Mouse (Mus musculus) heart, postnatal 14 days (tissue): ENCODE data around the gene Btrc. TPM values are rescaled to one million over a fixed set of nuclear protein-coding genes. Genes with fewer than 3 reads are reported as not detected.
"Not testable (repeated sequence)": the region's sequence is repeated elsewhere in the genome, so short reads cannot be mapped to it uniquely, and the experiment has no call there.

Experiments used
- DNase-seq, 2 experiments: peaks; one replicate each; pipeline ENCODE4 v3.0.0; 2021 to 2022
- intact Hi-C: fragments of 180-260 bp; cut with DNase I; formaldehyde crosslinking; loops from one replicate; pipeline ENCODE4 v1.15.1; 2025
- long read RNA-seq, 2 experiments: library from polyadenylated mRNA; stranded (forward); transcript quantifications; one replicate each; pipeline ENCODE4 v2.0.0; 2021
- total RNA-seq, 2 experiments: library from RNA; stranded (reverse); gene quantifications; 2 replicates each; pipeline ENCODE4 v1.2.3; 2021

Gene Btrc
- total RNA-seq = 10 to 100 TPM; 20.1 to 20.8 TPM
- long read RNA-seq, experiment 1, transcript Btrc-202 (14 exons, 2,064 nt) = minor isoform, 5 of 53 reads
- long read RNA-seq, experiment 1, transcript Btrc-201 (15 exons, 2,978 nt) = major isoform, 15 of 53 reads
- long read RNA-seq, experiment 1, partial matches to known transcripts = 3 of 53 reads
- long read RNA-seq, experiment 1, other reads (novel, unspliced or antisense) = 30 of 53 reads
- long read RNA-seq, experiment 2, transcript Btrc-201 (15 exons, 2,978 nt) = major isoform, 7 of 36 reads
- long read RNA-seq, experiment 2, partial matches to known transcripts = 1 of 36 reads
- long read RNA-seq, experiment 2, other reads (novel, unspliced or antisense) = 27 of 36 reads

DNA sequence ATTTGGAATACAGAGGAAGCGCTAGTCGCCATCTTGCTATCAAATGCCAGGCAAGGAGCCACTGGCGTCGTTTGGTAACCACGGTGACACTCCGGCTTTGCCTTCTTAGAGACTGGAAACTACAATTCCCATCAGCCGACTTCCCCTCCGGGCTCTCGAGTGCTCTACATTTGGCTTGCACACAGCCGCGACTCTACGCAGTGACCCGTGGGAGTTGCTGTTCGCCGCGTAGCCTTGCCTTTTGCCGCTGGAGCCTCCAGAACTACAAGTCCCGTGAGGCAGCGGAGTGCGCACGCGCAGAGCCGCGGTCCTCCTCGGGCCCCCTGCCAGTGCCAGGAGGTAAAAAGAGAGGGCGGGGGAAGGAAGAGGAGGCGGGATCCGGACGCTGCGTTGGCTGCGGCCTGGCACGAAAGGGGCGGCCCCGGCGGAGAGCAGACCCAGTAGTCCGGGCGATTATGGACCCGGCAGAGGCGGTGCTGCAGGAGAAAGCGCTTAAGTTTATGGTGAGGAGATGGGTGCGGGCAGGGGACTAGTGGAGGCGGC is at the start of gene Btrc:
Btrc (plus strand) TSS at position 351 of the 543 bp plus-strand sequence.
- peak; percentile 100 for DNase-seq
- intact Hi-C loops = loop anchor here (5.0 kb wide), 1 partner anchor 141 kb away; no protein-coding TSS in a partner anchor

DNA sequence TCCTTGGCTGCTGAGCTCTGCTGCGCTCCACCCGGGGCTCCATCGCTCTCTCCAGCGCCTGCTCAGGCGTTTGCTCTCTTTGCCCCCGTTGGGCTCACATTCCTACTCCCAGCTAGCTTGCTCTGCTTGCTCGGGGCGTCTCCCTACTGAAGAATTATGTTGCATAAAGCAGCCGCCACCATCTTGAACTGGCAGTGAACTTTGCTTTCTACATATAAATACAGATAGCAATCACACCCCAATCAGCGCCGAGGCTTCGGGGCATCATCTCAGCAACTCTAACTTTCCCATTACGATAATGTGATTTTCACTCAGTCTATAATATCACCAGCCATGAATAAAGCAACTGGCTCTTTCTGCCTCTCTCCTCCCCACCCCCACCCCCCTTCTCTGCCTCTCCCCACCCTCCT is 46.1 kb upstream of the Btrc start:
- intact Hi-C loops = no loop called here
- DNase-seq = no peak

DNA sequence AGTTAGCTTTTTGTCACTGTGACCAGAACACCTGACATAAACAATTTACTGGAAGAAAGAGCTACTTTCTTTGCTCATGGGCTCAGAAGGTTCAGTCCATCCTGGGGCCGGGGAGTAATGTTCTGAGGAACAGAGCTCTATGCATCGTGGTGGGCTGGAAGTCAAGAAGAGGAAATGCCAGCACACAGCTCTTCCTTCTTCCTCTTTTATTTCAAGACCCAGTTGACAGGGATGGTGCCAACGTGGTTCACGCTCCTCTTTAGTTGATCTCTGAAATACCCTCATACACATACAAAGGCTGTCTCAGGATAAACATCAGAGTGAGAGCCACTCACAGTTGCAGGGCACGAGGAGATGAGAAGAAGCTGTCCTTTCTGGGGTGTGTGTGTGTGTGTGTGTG is 42.5 kb upstream of the Btrc start:
- DNase-seq = no peak
- intact Hi-C loops = no loop called here

DNA sequence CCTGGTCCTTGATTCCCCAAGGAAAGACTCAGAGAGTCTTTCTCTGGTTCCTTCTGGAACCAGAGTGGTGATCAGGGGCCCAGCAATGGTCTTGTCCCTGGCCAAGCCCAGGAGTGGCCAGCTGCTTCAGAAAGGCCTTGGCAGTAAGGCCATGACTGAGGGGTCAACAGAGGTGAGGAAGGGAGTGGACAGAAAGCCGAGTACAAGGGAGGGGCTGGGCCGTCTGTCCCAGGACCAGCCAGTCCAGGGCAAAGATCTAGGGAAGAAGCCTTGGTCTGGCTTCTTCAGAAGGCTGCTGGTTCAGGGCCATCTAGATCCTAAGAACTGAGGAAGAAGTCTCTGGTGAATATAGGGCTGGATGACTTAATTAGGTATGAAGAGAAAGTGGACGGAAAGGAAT is 34.5 kb upstream of the Btrc start:
- intact Hi-C loops = no loop called here
- DNase-seq = peak; percentile 26 to 42

DNA sequence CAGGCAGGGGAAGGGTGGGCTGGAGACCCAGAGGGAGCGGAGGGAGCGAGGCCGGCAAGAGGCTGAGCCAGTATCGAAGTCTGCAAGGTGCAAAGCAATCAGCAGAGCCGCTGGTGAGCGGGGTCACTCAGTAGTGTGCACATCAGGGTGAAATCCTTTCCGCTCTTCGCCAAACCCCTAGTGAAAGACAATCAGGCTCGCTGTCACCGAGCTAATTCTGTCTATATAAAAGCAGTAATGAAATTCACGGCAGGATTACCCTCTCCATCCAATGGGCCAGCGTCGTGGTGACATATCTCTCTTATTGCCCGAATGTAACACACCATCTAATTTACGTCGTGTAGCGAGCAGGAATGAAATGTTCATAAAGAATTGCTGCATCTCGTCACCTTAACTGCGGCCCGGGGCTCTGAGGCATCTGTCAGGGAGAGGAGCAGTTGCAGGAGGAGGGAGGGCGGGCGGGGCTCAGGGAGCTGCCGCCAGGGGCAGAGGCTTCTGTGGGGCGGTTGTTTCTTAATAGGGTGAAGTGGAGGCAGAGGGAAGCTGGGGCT is 33.7 kb upstream of the Btrc start:
- DNase-seq = no peak
- intact Hi-C loops = no loop called here

DNA sequence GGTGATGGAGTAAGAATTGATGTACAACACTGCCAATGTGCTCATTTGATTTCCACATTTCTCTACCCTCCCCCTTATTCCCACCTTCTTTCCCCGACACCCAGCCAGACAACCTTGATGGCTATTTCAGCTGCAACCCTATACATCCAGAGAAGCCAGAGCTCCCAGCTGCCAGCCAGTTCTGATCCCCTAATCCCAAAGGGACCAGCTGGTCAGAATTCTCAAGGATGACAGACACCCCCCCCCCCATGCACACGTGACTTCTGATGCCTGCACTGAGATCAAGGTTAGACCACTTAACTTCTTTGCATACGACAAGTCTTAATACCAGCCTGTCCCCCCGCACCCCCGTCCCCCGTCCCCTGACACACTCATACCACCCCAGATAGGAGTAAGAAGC is 26.8 kb upstream of the Btrc start:
- intact Hi-C loops = no loop called here
- DNase-seq = no peak

DNA sequence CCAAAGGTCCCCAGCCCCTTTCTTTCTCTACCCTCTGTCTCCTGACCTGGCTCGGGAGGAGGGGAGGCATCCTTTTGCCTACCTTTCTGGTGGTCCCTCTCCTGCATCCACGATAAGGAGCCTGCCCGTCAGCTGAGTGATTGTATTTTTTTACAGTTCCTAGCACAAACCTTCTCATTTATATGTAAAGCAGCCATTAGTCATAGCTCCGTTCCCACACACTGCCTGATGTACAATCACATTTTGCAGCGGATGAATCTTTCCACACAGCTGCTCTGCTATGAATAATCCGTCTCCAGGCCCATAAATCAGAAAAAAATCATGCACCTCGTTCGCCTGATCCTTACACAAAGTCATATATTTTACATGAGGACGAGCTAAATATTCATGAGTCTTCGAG is 25.4 kb upstream of the Btrc start:
- no peak for DNase-seq
- intact Hi-C loops = no loop called here

DNA sequence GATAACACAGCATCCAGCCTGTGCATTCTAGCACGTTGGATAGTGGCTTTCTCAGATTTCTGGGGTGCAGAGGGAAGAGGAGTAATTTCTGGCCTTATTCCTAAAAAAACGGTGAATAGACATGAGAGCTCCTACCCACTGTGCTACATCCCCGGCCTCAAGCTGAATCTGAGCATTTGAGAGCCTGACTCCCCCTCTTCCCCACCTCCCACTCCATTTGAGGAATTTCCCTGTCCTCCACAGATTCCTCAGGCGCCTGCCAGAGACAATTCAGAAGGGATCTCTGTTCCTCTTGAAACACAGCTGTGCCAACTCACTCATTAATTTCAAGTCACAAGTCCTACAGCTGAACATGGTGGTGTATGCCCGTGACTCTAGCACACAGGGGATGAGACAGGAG is 19.6 kb upstream of the Btrc start:
- no peak for DNase-seq
- intact Hi-C loops = no loop called here

DNA sequence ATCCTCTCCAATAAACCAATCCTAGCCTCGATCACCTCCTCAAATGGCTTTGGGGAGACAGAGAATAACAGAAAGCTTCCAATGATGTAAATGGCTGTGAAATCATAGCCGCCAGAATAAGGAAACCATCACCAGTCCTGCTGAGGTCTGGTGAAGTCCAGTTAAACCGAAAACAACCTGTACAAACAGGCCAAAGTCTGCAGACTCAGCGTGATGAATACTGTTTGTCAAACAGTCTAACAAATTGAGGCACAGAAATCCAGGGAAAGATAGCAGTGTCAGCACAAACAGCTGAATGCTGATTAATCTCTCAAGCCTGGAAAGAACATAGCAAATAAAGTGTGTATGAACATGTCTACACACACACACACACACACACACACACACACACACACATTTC is 15.3 kb upstream of the Btrc start:
- intact Hi-C loops = no loop called here

DNA sequence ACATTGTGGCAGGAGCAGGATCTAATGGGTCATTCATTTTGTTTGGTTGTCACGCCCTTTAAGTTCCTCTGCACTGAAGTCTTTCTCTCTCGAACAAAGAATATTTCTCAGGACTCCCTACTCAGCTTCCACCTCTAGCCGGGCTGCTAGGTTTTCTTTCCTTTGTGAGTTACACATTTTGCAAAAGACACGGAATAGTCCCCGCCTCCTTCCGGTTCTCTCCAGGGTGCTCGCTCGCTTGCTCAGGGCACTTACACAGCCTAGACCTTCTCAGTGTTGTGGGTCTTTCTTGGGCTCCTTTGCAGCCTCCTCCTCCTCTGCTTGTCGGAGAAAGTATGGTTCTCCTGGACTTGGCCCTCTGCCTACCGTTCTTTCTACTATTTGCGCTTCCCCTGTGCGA is 13.1 kb upstream of the Btrc start:
- DNase-seq = no peak
- intact Hi-C loops = no loop called here

More for the DNA sequence above, 15.3 kb upstream of the Btrc start:
- no peak for DNase-seq

DNA sequence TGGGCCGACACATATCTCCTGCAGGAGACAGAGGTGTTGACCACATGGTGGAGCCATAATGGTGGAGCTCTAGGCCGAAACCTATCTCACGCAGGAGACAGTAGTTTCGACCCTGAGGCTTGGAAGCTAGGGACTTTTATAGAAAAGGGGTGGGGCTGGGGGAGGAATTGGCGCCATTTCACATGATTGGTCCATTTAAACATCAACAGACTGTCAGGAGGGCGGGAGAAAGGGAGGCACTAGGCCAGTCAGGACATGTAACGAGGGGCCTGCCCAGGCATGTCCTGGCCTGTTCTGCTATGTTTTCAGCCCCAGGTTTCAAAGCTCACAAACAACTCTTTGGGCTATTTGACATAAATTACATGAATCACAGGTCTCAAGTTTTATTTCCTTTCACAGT is 10.8 kb upstream of the Btrc start:
- intact Hi-C loops = not testable (repeated sequence)

DNA sequence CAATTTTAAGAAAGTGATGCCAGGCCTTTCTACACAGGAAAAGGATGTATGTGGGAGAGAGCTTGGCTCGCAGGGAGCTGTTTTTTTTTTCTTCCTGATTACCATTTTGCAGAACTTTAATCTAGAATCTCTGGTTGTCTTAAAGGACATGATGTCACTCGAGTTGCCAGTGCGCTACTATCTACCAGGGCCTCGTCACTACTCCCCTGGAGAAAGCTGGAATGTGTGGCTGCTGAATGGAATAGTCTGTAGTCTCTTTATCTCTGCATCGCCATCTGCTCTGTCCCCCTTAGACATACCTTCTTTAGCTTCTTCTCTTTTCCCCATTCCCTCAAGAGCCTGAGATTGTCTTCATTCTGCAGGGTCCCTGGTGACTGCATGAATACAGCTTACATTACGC is 7.9 kb upstream of the Btrc start:
- no peak for DNase-seq
- intact Hi-C loops = no loop called here

More for the DNA sequence above, 10.8 kb upstream of the Btrc start:
- DNase-seq = not testable (repeated sequence)

DNA sequence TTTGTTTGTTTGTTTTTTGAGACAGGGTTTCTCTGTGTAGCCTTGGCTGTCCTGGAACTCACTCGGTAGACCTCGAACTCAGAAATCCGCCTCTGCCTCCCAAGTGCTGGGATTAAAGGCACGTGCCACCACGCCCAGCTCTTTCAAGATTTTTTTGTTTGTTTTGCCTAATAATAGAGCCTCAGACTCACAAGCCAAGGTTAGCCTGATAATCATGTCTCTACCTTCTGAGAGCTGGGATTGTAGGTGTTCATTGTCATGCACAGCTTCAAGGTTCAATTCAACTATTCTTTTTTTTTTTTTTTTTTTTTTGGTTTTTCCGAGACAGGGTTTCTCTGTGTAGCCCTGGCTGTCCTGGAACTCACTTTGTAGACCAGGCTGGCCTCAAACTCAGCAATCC is 6.7 kb upstream of the Btrc start:
- DNase-seq, intact Hi-C loops: not testable (repeated sequence)

DNA sequence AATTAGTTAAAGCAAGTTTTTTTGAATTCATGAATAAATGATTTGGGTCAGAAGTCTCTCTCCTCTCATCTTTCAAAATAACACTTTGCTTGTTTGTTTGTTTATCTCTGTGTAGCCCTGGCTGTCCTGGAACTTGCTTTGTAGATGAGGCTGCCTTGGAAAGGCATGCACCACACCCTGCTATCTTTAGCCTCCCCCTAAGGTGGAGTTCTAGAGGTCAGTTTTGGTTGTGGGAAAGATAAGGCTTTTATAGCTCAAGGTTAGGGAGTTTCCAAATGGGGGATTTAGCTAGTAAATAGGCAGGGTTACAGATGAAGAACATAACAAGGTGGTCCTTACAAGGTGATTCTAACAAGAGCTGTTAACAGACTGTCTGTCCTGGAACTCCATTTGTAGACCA is 3.0 kb upstream of the Btrc start:
- intact Hi-C loops = loop anchor here (2.0 to 5.0 kb wide), 2 partner anchors 72 to 138 kb away; no protein-coding TSS in a partner anchor

DNA sequence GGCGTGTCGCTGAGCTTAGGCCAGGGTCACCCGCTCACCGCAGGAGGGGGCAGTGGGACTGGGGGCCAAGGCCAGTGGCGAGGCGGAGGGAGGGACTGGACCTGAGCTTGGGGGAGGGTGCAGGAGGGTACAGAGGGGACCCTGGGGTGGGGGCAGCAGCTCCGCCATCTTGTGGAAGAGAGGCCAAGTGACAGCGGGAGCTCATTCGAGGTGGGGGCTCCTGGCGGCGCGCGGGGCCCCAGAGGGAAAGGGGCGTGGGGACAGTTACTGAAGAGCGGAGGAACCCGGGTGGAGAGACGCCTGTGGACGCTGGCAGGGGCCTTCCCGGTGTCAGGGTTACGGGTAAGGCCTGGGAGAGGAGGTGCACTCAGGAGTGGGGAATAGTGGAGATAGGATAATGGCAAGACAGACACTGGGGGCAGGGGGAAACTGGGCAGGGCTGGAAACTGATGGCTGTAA is 428 bp downstream of the Btrc start:
- DNase-seq = no peak
- intact Hi-C loops = loop anchor here (5.0 kb wide), 1 partner anchor 142 kb away; no protein-coding TSS in a partner anchor

More for the DNA sequence above, 3.0 kb upstream of the Btrc start:
- no peak for DNase-seq

DNA sequence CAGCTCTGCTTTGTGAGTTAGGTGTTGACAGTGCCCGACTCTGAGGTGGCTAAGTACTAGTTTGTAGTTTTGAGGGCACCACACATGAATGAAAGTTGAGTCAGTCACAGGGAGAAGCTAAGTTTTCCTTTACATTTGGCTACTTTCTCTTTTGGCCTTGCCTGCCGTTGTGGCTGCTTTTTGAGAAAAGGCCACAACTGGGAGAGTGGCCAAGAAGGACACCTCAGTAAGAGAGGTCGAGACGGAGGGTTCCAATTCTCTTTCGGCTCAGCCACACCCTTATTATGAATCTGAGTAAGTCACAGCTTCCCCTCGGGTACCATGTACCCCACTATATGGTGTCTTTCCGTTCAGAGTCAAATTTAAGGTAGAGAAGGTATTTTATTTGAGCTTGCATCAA is 3.1 kb downstream of the Btrc start:
- intact Hi-C loops = loop anchor here (5.0 kb wide), 2 partner anchors 36 to 64 kb away; no protein-coding TSS in a partner anchor

DNA sequence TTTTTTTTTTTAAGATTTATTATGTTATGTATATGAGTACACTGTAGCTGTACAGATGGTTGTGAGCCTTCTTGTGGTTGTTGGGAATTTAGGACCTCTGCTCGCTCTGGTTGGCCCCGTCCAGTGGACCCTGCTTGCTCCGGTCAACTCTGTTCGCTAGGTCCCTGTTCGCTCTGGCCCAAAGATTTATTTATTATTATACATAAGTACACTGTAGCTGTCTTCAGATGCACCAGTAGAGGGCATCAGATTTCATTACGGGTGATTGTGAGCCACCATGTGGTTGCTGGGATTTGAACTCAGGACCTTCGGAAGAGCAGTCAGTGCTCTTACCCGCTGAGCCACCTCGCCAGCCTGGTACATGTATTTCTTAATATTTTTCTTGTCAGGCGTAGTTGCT is 21.3 kb downstream of the Btrc start:
- DNase-seq = not testable (repeated sequence)
- intact Hi-C loops = loop anchor here (5.0 kb wide), 1 partner anchor 42 kb away; no protein-coding TSS in a partner anchor

More for the DNA sequence above, 3.1 kb downstream of the Btrc start:
- no peak for DNase-seq

DNA sequence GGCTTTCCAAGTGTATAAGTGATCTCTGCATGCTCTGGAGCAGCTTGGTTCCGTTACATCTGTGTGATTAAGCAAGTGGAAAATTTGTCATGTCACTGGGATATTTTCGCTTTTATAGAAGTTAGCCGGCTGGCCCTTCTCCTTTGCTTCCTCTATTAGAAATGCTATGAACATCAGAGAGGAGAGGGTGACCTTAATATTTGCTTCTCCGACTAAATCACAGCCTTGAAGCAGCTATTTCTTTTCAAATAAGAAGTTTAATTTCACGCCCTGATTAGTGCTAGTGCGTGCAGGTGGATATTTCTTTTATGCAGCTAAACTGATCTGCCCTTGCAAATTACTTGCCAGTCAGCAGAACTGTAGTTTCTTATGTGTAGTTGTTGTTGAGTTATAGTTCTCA is 25.0 kb downstream of the Btrc start:
- no peak for DNase-seq
- intact Hi-C loops = loop anchor here (5.0 kb wide), 1 partner anchor 39 kb away; no protein-coding TSS in a partner anchor

DNA sequence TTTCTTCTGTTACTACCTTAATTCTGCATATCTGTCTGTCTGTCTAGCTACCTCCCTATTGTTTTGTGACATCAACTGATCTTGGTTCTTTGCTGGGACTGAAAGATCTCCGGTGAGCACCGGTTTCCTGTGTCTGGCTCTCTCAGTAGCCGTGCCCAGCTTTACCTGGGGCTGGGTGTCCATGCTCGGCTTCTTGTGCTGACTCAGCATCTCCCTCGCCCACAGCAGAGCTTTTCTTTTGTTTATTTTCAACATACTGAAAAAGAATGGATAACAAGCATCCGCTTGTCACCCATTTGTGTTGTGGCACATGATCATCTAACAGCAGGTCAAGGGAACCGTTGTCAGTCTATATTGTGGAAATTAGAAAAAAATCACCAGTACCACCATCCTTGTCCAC is 30.5 kb downstream of the Btrc start:
- intact Hi-C loops = no loop called here
- no peak for DNase-seq

DNA sequence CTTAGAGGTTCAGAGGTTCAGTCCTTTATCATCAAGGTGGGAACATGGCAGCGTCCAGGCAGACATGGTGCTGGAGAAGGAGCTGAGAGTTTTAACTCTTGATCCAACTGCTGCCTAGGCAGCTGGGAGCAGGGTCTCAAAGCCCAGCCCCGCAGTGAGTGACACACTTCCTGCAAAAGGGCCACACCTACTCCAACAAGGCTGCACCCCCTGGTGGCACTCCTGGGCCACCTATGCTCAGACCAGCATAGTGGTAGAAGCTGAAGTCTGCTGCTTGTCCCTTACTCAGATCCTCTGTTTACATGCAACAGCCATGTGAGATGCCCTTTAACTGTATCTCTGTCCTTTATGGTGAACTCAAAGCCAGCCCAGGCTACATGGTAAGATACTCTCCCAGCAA is 47.5 kb downstream of the Btrc start:
- intact Hi-C loops = no loop called here
- DNase-seq = no peak

DNA sequence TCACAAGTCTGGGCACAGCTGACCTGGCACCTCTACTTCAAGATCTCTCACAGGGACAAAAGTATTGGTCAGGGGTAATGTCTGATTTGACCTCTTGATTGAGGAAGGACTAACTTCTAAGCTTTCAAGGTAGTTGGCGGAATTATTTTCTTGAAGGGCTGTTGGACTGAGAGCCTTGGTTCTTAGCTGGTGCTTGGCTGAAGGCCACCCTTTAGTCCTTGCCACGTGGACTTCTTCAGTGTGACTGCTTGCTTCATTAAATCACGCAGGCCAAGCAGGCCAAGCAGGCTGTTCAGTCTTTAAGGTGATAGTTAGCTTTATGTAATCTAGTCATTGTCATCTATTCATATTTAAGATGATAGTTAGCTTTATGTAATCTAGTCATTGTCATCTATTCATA is 49.2 kb downstream of the Btrc start:
- intact Hi-C loops = no loop called here
- DNase-seq = no peak

DNA sequence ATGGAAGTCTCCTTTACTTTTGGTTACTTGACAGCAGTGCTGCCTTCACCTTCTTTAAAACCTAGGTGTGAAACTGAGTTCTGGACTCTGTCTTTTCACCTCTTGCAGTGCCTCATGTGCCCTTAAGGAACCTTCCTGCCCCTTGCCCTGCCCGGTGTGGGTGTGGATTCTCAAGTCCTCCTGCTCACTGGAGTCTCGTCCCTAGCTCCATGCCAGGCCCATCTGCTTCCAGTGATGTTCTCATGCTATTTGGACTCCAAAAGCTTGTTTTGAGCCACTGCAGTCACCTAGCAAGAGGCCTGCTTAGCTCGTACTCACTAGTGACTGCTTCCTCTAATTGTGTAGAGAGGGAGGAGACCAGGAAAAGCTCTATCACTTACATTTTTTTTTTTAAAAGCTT is 50.4 kb downstream of the Btrc start:
- DNase-seq = peak; percentile 9 to 16

More for the DNA sequence above, 50.4 kb downstream of the Btrc start:
- intact Hi-C loops = no loop called here
